In genomic region chr4:132513395-132514273, GRCm38 (mm10) we compare ENCODE assay signal across 10 mouse cellular contexts. TPM values are rescaled to one million over a fixed set of nuclear protein-coding genes. Genes with fewer than 3 reads are reported as not detected.
A peak's percentile ranks its signal among the peaks of the same experiment; 100 is the strongest.
DNase-seq lines count a peak whose midpoint lies in the region; ATAC-seq and TF ChIP-seq lines count a peak whose summit lies in the region.
"Had no signal": no experiment of that assay in that cellular context is flagged by ENCODE, and none has a peak within 500 bp of the region (broad histone marks: within the 10 kb centered on the region; RNA-seq: fewer than 3 reads in every experiment).

No protein-coding gene starts in this region.

- H3K9ac ChIP-seq in hindbrain, embryonic 11.5 days (ENCODE audit: low read depth, low read length): no peak overlapping the region
- peak overlapping the region; percentile 77 for H3K9ac ChIP-seq in ES-E14 (ENCODE audit: insufficient read depth, low read depth, low read length, poor library complexity, severe bottlenecking)
- H3K9ac ChIP-seq in embryonic facial prominence, embryonic 11.5 days (replicated peaks; ENCODE audit: low read length): no peak overlapping the region
- H3K9ac ChIP-seq in lung, embryonic 14.5 days: no peak overlapping the region

- no peak for ATAC-seq in hindbrain, embryonic 11.5 days (ENCODE audit: low FRiP score)
- ATAC-seq in embryonic facial prominence, embryonic 11.5 days (replicated peaks; ENCODE audit: insufficient number of reproducible peaks, low FRiP score, low TSS enrichment, low read depth): no peak
- ATAC-seq in lung, embryonic 14.5 days (ENCODE audit: insufficient read depth): no peak

- peaks cover 40% of the 10 kb centered on the region for H3K4me1 ChIP-seq in hindbrain, embryonic 10.5 days (replicated peaks)
- peaks cover 3% of the 10 kb centered on the region; the same call in 1 of the 2 replicates for H3K4me1 ChIP-seq in hindbrain, embryonic 11.5 days (replicated peaks; ENCODE audit: control insufficient read depth, insufficient read depth, low read length)
- H3K4me1 ChIP-seq in ES-E14 (ENCODE audit: control insufficient read depth in 2 of 2, insufficient read depth in 2 of 2, low read length in 2 of 2, poor library complexity in 1 of 2): peaks cover 10 to 16% of the 10 kb centered on the region in 2 experiments
- no peaks in the 10 kb centered on the region for H3K4me1 ChIP-seq in embryonic facial prominence, embryonic 11.5 days (ENCODE audit: control insufficient read depth, insufficient read depth, low read length)
- peaks cover 7% of the 10 kb centered on the region for H3K4me1 ChIP-seq in lung, embryonic 14.5 days (ENCODE audit: insufficient read depth)

- TF ChIP-seq CTCF in lung, embryonic 14.5 days (IDR thresholded peaks at IDR 0.05; ENCODE audit: low read depth): no peak

- no peak overlapping the region for H3K4me2 ChIP-seq in hindbrain, embryonic 11.5 days (replicated peaks; ENCODE audit: low read depth, low read length)
- no peak overlapping the region for H3K4me2 ChIP-seq in embryonic facial prominence, embryonic 11.5 days (ENCODE audit: low read depth, low read length)
- H3K4me2 ChIP-seq in lung, embryonic 14.5 days: peak overlapping the region; percentile 96

- peak overlapping the region; percentile 11 for H3K4me3 ChIP-seq in hindbrain, embryonic 10.5 days
- H3K4me3 ChIP-seq in hindbrain, embryonic 11.5 days (ENCODE audit: low read depth, low read length): no peak overlapping the region
- H3K4me3 ChIP-seq in ES-E14 (ENCODE audit: insufficient read depth in 1 of 2, low read depth in 1 of 2, low read length in 2 of 2, poor library complexity in 1 of 2, severe bottlenecking in 1 of 2): peak overlapping the region; percentile 62 to 72; a peak in 3 of 4 replicates
- H3K4me3 ChIP-seq in embryonic facial prominence, embryonic 11.5 days (ENCODE audit: low read depth, low read length): no peak overlapping the region
- no peak overlapping the region for H3K4me3 ChIP-seq in lung, embryonic 14.5 days (ENCODE audit: low read depth, low read length)

- 28% methylated on average over 14 of the region's 14 CpGs for WGBS in hindbrain, embryonic 10.5 days
- WGBS in hindbrain, embryonic 11.5 days: 33% methylated on average over 14 of the region's 14 CpGs
- WGBS in embryonic facial prominence, embryonic 11.5 days: 34% methylated on average over 14 of the region's 14 CpGs
- 29% methylated on average over 14 of the region's 14 CpGs for WGBS in lung, embryonic 14.5 days

- in situ Hi-C loops in ES-E14 (cut with MboI; ENCODE audit: low sequenced_read_pairs in 2 of 2, unreplicated experiment in 2 of 2): no loop called here

- H3K36me3 ChIP-seq in hindbrain, embryonic 10.5 days: no peaks in the 10 kb centered on the region
- H3K36me3 ChIP-seq in hindbrain, embryonic 11.5 days (ENCODE audit: control insufficient read depth, insufficient read depth, low read length): no peaks in the 10 kb centered on the region
- no peaks in the 10 kb centered on the region for H3K36me3 ChIP-seq in ES-E14 (ENCODE audit: control insufficient read depth, insufficient read depth, low read length, poor library complexity, severe bottlenecking)
- no peaks in the 10 kb centered on the region for H3K36me3 ChIP-seq in embryonic facial prominence, embryonic 11.5 days (replicated peaks; ENCODE audit: control insufficient read depth, insufficient read depth, low read depth, low read length)
- no peaks in the 10 kb centered on the region for H3K36me3 ChIP-seq in lung, embryonic 14.5 days (ENCODE audit: insufficient read depth)

- no peak overlapping the region for H3K27ac ChIP-seq in hindbrain, embryonic 10.5 days
- H3K27ac ChIP-seq in hindbrain, embryonic 11.5 days (ENCODE audit: low read depth, low read length): no peak overlapping the region
- peak overlapping the region; percentile 95 for H3K27ac ChIP-seq in ES-E14 (ENCODE audit: insufficient read depth, low read depth, low read length, poor library complexity, severe bottlenecking)
- H3K27ac ChIP-seq in embryonic facial prominence, embryonic 11.5 days (replicated peaks; ENCODE audit: low read depth, low read length): no peak overlapping the region
- H3K27ac ChIP-seq in lung, embryonic 14.5 days (ENCODE audit: low read depth): no peak overlapping the region

- no peaks in the 10 kb centered on the region for H3K9me3 ChIP-seq in hindbrain, embryonic 10.5 days
- H3K9me3 ChIP-seq in hindbrain, embryonic 11.5 days (ENCODE audit: control insufficient read depth, low read length): no peaks in the 10 kb centered on the region
- H3K9me3 ChIP-seq in ES-E14 (ENCODE audit: control insufficient read depth, insufficient read depth, low read depth, low read length): no peaks in the 10 kb centered on the region
- no peaks in the 10 kb centered on the region for H3K9me3 ChIP-seq in embryonic facial prominence, embryonic 11.5 days (replicated peaks; ENCODE audit: control insufficient read depth, low read length)
- H3K9me3 ChIP-seq in lung, embryonic 14.5 days (ENCODE audit: low read depth, low read length): no peaks in the 10 kb centered on the region

- no peak for DNase-seq in hindbrain, embryonic 10.5 days (ENCODE audit: low spot score)
- DNase-seq in hindbrain, embryonic 11.5 days (ENCODE audit: low spot score): no peak
- no peak for DNase-seq in ES-E14 (ENCODE audit: low read depth, low spot score)
- peak; percentile 22 for DNase-seq in embryonic facial prominence, embryonic 11.5 days (ENCODE audit: low spot score)
- DNase-seq in lung, embryonic 14.5 days: no peak
- no peak for DNase-seq in left cerebral cortex, adult 11 months (ENCODE audit: low spot score)
- DNase-seq in cerebellum, adult 11 months: no peak
- DNase-seq in embryo, embryonic 10.5 days (ENCODE audit: low spot score): no peak
- DNase-seq: cerebellum, adult 18-20 months; kidney, adult 11 months had no signal

- peaks cover 11% of the 10 kb centered on the region for H3K27me3 ChIP-seq in hindbrain, embryonic 10.5 days (ENCODE audit: insufficient read depth, poor library complexity, severe bottlenecking)
- no peaks in the 10 kb centered on the region for H3K27me3 ChIP-seq in hindbrain, embryonic 11.5 days (ENCODE audit: control insufficient read depth, insufficient read depth, low read length)
- no peaks in the 10 kb centered on the region for H3K27me3 ChIP-seq in embryonic facial prominence, embryonic 11.5 days (ENCODE audit: control insufficient read depth, insufficient read depth, low read length)
- no peaks in the 10 kb centered on the region for H3K27me3 ChIP-seq in lung, embryonic 14.5 days (ENCODE audit: insufficient read depth, low read length)

TF ChIP-seq in ES-E14, 5 proteins besides CTCF, POLR2A, EP300 and RAD21:
- TF ChIP-seq HCFC1 (IDR thresholded peaks at IDR 0.05; ENCODE audit: borderline replicate concordance, insufficient read depth, low read length) (no peak), CHD2 (IDR thresholded peaks at IDR 0.05; ENCODE audit: low read depth, low read length) (no peak), ZNF384 (IDR thresholded peaks at IDR 0.05; ENCODE audit: low read depth, low read length) (peak; percentile 28; the same call in 1 of the 2 replicates), MAFK (IDR thresholded peaks at IDR 0.05; ENCODE audit: insufficient read depth, low read depth, low read length) (no peak), ZC3H11A (IDR thresholded peaks at IDR 0.05; ENCODE audit: borderline replicate concordance, low read depth, low read length) (no peak)

RNA-seq across cellular contexts. Expression of gene Sesn2, which starts 3.3 kb away (rescaled TPM):
- polyA plus RNA-seq in hindbrain, embryonic 10.5 days (2016; fragmentation: Nextera tagmentation; extraction: Ambion mirVana): 12.9 and 13.0 TPM in 2 replicates
- 5.8 and 7.4 TPM in 2 replicates for polyA plus RNA-seq in hindbrain, embryonic 11.5 days (2014; fragmentation: Nextera tagmentation; extraction: Ambion mirVana)
- total RNA-seq in ES-E14 (2012; rRNA removed): 75.8 and 96.1 TPM in 2 replicates
- 5.8 and 6.0 TPM in 2 replicates for polyA plus RNA-seq in embryonic facial prominence, embryonic 11.5 days (2014; fragmentation: Nextera tagmentation; extraction: Ambion mirVana)
- polyA plus RNA-seq in lung, embryonic 14.5 days (2014; fragmentation: Nextera tagmentation; extraction: Ambion mirVana): 7.8 and 8.6 TPM in 2 replicates

RNA-seq across cellular contexts. Expression of gene Atpif1, which starts 19.8 kb away (rescaled TPM):
- polyA plus RNA-seq in hindbrain, embryonic 10.5 days (2016; fragmentation: Nextera tagmentation; extraction: Ambion mirVana): 1,033 and 1,169 TPM in 2 replicates
- 1,169 and 1,193 TPM in 2 replicates for polyA plus RNA-seq in hindbrain, embryonic 11.5 days (2014; fragmentation: Nextera tagmentation; extraction: Ambion mirVana)
- total RNA-seq in ES-E14 (2012; rRNA removed): 485 and 496 TPM in 2 replicates
- 1,114 and 1,125 TPM in 2 replicates for polyA plus RNA-seq in embryonic facial prominence, embryonic 11.5 days (2014; fragmentation: Nextera tagmentation; extraction: Ambion mirVana)
- 1,179 and 1,189 TPM in 2 replicates for polyA plus RNA-seq in lung, embryonic 14.5 days (2014; fragmentation: Nextera tagmentation; extraction: Ambion mirVana)

RNA-seq across cellular contexts. Expression of gene Dnajc8, which starts 21.7 kb away (rescaled TPM):
- polyA plus RNA-seq in hindbrain, embryonic 10.5 days (2016; fragmentation: Nextera tagmentation; extraction: Ambion mirVana): 202 and 214 TPM in 2 replicates
- 194 and 212 TPM in 2 replicates for polyA plus RNA-seq in hindbrain, embryonic 11.5 days (2014; fragmentation: Nextera tagmentation; extraction: Ambion mirVana)
- 127 and 167 TPM in 2 replicates for total RNA-seq in ES-E14 (2012; rRNA removed)
- polyA plus RNA-seq in embryonic facial prominence, embryonic 11.5 days (2014; fragmentation: Nextera tagmentation; extraction: Ambion mirVana): 249 and 255 TPM in 2 replicates
- 191 TPM in 2 replicates for polyA plus RNA-seq in lung, embryonic 14.5 days (2014; fragmentation: Nextera tagmentation; extraction: Ambion mirVana)

RNA-seq across cellular contexts. Expression of gene Med18, which starts 49.9 kb away (rescaled TPM):
- 29.0 and 33.3 TPM in 2 replicates for polyA plus RNA-seq in hindbrain, embryonic 10.5 days (2016; fragmentation: Nextera tagmentation; extraction: Ambion mirVana)
- polyA plus RNA-seq in hindbrain, embryonic 11.5 days (2014; fragmentation: Nextera tagmentation; extraction: Ambion mirVana): 20.2 and 24.6 TPM in 2 replicates
- 29.7 and 32.8 TPM in 2 replicates for total RNA-seq in ES-E14 (2012; rRNA removed)
- 22.7 and 25.2 TPM in 2 replicates for polyA plus RNA-seq in embryonic facial prominence, embryonic 11.5 days (2014; fragmentation: Nextera tagmentation; extraction: Ambion mirVana)
- polyA plus RNA-seq in lung, embryonic 14.5 days (2014; fragmentation: Nextera tagmentation; extraction: Ambion mirVana): 20.0 and 20.1 TPM in 2 replicates

RNA-seq across cellular contexts. Expression of gene Ptafr, which starts 50.2 kb away (rescaled TPM):
- 0.42 and 0.81 TPM in 2 replicates for polyA plus RNA-seq in hindbrain, embryonic 10.5 days (2016; fragmentation: Nextera tagmentation; extraction: Ambion mirVana)
- polyA plus RNA-seq in hindbrain, embryonic 11.5 days (2014; fragmentation: Nextera tagmentation; extraction: Ambion mirVana): 0.37 and 0.43 TPM in 2 replicates
- 0.26 and 0.40 TPM in 2 replicates for total RNA-seq in ES-E14 (2012; rRNA removed)
- 0.25 and 0.34 TPM in 2 replicates for polyA plus RNA-seq in embryonic facial prominence, embryonic 11.5 days (2014; fragmentation: Nextera tagmentation; extraction: Ambion mirVana)
- 0.83 and 1.1 TPM in 2 replicates for polyA plus RNA-seq in lung, embryonic 14.5 days (2014; fragmentation: Nextera tagmentation; extraction: Ambion mirVana)

Comparison
In these comparisons a context has a peak if more than half of its experiments do, and no peak if none do; other contexts are left out.
1. H3K4me3 ChIP-seq: peak in hindbrain, embryonic 10.5 days (single experiment) and ES-E14 (2 of 2); none in hindbrain, embryonic 11.5 days (single experiment), embryonic facial prominence, embryonic 11.5 days (single experiment) and lung, embryonic 14.5 days (single experiment).